Mouse (Mus musculus): ENCODE data around the gene Adgrl1.

The Adgrl1 gene

DNA sequence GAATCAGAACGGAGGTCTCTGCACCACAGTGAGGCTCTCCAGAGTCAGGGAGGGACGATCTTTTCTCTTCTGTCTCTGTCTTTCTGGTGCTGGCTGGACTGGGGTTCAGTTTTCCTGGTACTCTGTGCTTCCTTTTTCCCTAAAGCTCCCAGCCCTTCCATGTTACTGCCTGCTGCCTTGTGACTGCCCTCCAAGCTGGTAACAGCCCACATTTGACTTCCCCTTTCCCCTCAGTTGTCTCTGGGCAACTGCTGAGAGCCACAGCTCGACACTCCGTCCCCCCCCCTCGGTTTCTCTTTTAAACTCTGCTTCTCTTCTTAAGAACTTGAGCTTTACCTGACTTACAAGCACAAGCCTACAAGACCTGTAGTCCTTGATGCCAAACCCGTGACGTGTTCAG lies 89.3 kb downstream of the Adgrl1 start:
- no peak for DNase-seq (ENCODE audit: low spot score in 2 of 2)

DNA sequence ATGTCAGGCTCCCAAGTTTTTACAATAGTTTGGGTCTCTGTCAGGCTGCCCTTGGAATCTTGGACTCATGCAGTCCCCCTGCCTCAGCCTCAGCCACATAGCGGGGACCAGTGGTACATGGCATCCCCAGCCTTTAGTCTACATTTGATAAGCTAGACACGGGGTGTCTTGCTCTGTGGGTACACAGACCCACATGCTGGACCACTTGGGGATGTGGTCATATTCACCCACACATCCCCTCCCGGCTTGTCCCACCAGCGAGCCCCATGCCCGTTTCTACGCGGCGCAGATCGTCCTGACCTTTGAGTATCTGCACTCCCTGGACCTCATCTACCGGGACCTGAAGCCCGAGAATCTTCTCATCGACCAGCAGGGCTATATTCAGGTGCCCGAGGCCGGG lies 90.3 kb downstream of the Adgrl1 start:
- DNase-seq (ENCODE audit: low spot score in 2 of 2) = no peak

All from thymus, postnatal 10 days (tissue).